Comparison of ENCODE assay signal across 10 mouse cellular contexts in the genomic region with DNA sequence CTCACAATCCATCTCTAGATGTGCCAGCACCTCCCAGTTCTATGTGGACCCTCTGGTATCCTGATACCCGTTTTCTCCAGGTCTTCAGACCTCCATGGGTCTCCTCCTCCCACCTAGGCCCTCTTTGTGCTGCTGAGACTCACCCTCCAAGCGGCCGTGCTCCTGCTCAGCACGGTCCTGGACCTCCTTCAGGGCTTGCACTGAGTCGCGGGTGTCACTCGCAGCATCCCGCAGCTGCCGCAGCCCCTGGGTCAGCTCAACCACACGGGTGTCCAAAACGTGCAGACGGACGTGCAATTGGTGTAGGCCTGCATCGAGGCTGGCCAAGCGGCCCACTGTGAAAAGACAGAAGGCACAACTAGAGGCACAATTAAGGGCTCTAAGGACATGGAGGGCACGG. TPM values are rescaled to one million over a fixed set of nuclear protein-coding genes. Genes with fewer than 3 reads are reported as not detected.
A peak's percentile ranks its signal among the peaks of the same experiment; 100 is the strongest.
DNase-seq lines count a peak whose midpoint lies in the region; ATAC-seq and TF ChIP-seq lines count a peak whose summit lies in the region.
"Had no signal": no experiment of that assay in that cellular context is flagged by ENCODE, and none has a peak within 500 bp of the region (broad histone marks: within the 10 kb centered on the region; RNA-seq: fewer than 3 reads in every experiment).

No protein-coding gene starts in this region.

- DNase-seq in kidney, postnatal 0 days (ENCODE audit: low spot score) = no peak
- no peak for DNase-seq in kidney, adult 11 months
- peak; percentile 34 for DNase-seq in embryonic facial prominence, embryonic 10.5 days (ENCODE audit: low spot score)
- DNase-seq in hindbrain, embryonic 11.5 days (ENCODE audit: low spot score) = no peak
- no peak for DNase-seq in layer of hippocampus, adult 9-10 months (ENCODE audit: low spot score)
- no peak for DNase-seq in adrenal gland, adult (ENCODE audit: inconsistent age in 2 of 2, low spot score in 1 of 2)
- no peak for DNase-seq in gastrocnemius, postnatal 10 days

- no peak for TF ChIP-seq CTCF in kidney, postnatal 0 days (IDR thresholded peaks at IDR 0.05; ENCODE audit: low read depth)

- no peaks in the 10 kb centered on the region for H3K9me3 ChIP-seq in kidney, postnatal 0 days (replicated peaks; ENCODE audit: low read length)
- no peaks in the 10 kb centered on the region for H3K9me3 ChIP-seq in embryonic facial prominence, embryonic 10.5 days
- no peaks in the 10 kb centered on the region for H3K9me3 ChIP-seq in hindbrain, embryonic 11.5 days (ENCODE audit: control insufficient read depth, low read length)
- H3K9me3 ChIP-seq in midbrain, embryonic 13.5 days = no peaks in the 10 kb centered on the region

- no peak overlapping the region for H3K9ac ChIP-seq in kidney, postnatal 0 days (ENCODE audit: low read depth, low read length)
- 0 out of 2 replicates have a peak overlapping the region, but pooled peaks have one; percentile 7 for H3K9ac ChIP-seq in hindbrain, embryonic 11.5 days (ENCODE audit: low read depth, low read length)
- H3K9ac ChIP-seq in midbrain, embryonic 13.5 days (replicated peaks) = no peak overlapping the region; the same call in 1 of the 2 replicates

- whole genome bisulfite sequencing in kidney, postnatal 0 days = 8% methylated on average over 16 of the region's 16 CpGs
- 8% methylated on average over 16 of the region's 16 CpGs for whole genome bisulfite sequencing in embryonic facial prominence, embryonic 10.5 days
- 9% methylated on average over 16 of the region's 16 CpGs for WGBS in hindbrain, embryonic 11.5 days
- 9% methylated on average over 16 of the region's 16 CpGs for WGBS in midbrain, embryonic 13.5 days

- ATAC-seq in kidney, postnatal 0 days (replicated peaks; ENCODE audit: low FRiP score, low read depth) = no peak
- no peak for ATAC-seq in hindbrain, embryonic 11.5 days (ENCODE audit: low FRiP score)
- no peak for ATAC-seq in midbrain, embryonic 13.5 days

- H3K4me1 ChIP-seq in kidney, postnatal 0 days (replicated peaks; ENCODE audit: insufficient read depth, low read length) = peaks cover 10% of the 10 kb centered on the region
- H3K4me1 ChIP-seq in embryonic facial prominence, embryonic 10.5 days = peaks cover 41% of the 10 kb centered on the region
- peaks cover 5% of the 10 kb centered on the region; the same call in 1 of the 2 replicates for H3K4me1 ChIP-seq in hindbrain, embryonic 11.5 days (replicated peaks; ENCODE audit: control insufficient read depth, insufficient read depth, low read length)
- H3K4me1 ChIP-seq in midbrain, embryonic 13.5 days (replicated peaks) = peaks cover 28% of the 10 kb centered on the region

- H3K4me2 ChIP-seq in kidney, postnatal 0 days (ENCODE audit: low read length) = peak overlapping the region; percentile 91
- peak overlapping the region; percentile 43; the same call in 1 of the 2 replicates for H3K4me2 ChIP-seq in hindbrain, embryonic 11.5 days (replicated peaks; ENCODE audit: low read depth, low read length)
- H3K4me2 ChIP-seq in midbrain, embryonic 13.5 days (replicated peaks) = peak overlapping the region; percentile 75

- no peaks in the 10 kb centered on the region for H3K36me3 ChIP-seq in kidney, postnatal 0 days (ENCODE audit: insufficient read depth, low read length)
- H3K36me3 ChIP-seq in embryonic facial prominence, embryonic 10.5 days (replicated peaks) = no peaks in the 10 kb centered on the region
- H3K36me3 ChIP-seq in hindbrain, embryonic 11.5 days (ENCODE audit: control insufficient read depth, insufficient read depth, low read length) = no peaks in the 10 kb centered on the region
- H3K36me3 ChIP-seq in midbrain, embryonic 13.5 days = no peaks in the 10 kb centered on the region

- no peaks in the 10 kb centered on the region for H3K27me3 ChIP-seq in kidney, postnatal 0 days (ENCODE audit: insufficient read depth, low read length)
- H3K27me3 ChIP-seq in embryonic facial prominence, embryonic 10.5 days (replicated peaks; ENCODE audit: low read depth, poor library complexity, severe bottlenecking) = peaks cover 45% of the 10 kb centered on the region
- H3K27me3 ChIP-seq in hindbrain, embryonic 11.5 days (ENCODE audit: control insufficient read depth, insufficient read depth, low read length) = no peaks in the 10 kb centered on the region; the same call in 1 of the 2 replicates
- peaks cover 12% of the 10 kb centered on the region; the same call in 1 of the 2 replicates for H3K27me3 ChIP-seq in midbrain, embryonic 13.5 days

- no peak overlapping the region; the same call in 1 of the 2 replicates for H3K27ac ChIP-seq in kidney, postnatal 0 days
- peak overlapping the region; percentile 96 for H3K27ac ChIP-seq in embryonic facial prominence, embryonic 10.5 days (replicated peaks)
- H3K27ac ChIP-seq in hindbrain, embryonic 11.5 days (ENCODE audit: low read depth, low read length) = peak overlapping the region; percentile 95
- peak overlapping the region; percentile 97 for H3K27ac ChIP-seq in midbrain, embryonic 13.5 days

- H3K4me3 ChIP-seq in kidney, postnatal 0 days (replicated peaks; ENCODE audit: low read depth, low read length) = peak overlapping the region; percentile 14; the same call in 1 of the 2 replicates
- H3K4me3 ChIP-seq in embryonic facial prominence, embryonic 10.5 days = peak overlapping the region; percentile 78
- peak overlapping the region; percentile 6; the same call in 1 of the 2 replicates for H3K4me3 ChIP-seq in hindbrain, embryonic 11.5 days (ENCODE audit: low read depth, low read length)
- peak overlapping the region; percentile 74 for H3K4me3 ChIP-seq in midbrain, embryonic 13.5 days (replicated peaks)

RNA-seq across cellular contexts. Expression of gene Clec11a, which starts 1.0 kb away (rescaled TPM):
- polyA plus RNA-seq in kidney, postnatal 0 days (2015; fragmentation: Nextera tagmentation; extraction: Ambion mirVana) = 5.1 and 6.0 TPM in 2 replicates
- 1.5 and 1.8 TPM in 2 replicates for polyA plus RNA-seq in embryonic facial prominence, embryonic 10.5 days (2016; fragmentation: Nextera tagmentation; extraction: Ambion mirVana)
- 2.7 TPM in 2 replicates for polyA plus RNA-seq in hindbrain, embryonic 11.5 days (2014; fragmentation: Nextera tagmentation; extraction: Ambion mirVana)
- polyA plus RNA-seq in midbrain, embryonic 13.5 days (2015; fragmentation: Nextera tagmentation; extraction: Ambion mirVana) = 3.7 and 4.0 TPM in 2 replicates
- total RNA-seq in gastrocnemius, postnatal 10 days (2021) = 1 to 10 TPM; 5.0 to 6.8 TPM

RNA-seq across cellular contexts. Expression of gene Shank1, which starts 4.4 kb away (rescaled TPM):
- 0.68 and 1.1 TPM in 2 replicates for polyA plus RNA-seq in kidney, postnatal 0 days (2015; fragmentation: Nextera tagmentation; extraction: Ambion mirVana)
- 0.80 and 0.97 TPM in 2 replicates for polyA plus RNA-seq in embryonic facial prominence, embryonic 10.5 days (2016; fragmentation: Nextera tagmentation; extraction: Ambion mirVana)
- 5.1 and 6.9 TPM in 2 replicates for polyA plus RNA-seq in hindbrain, embryonic 11.5 days (2014; fragmentation: Nextera tagmentation; extraction: Ambion mirVana)
- polyA plus RNA-seq in midbrain, embryonic 13.5 days (2015; fragmentation: Nextera tagmentation; extraction: Ambion mirVana) = 26.0 and 26.4 TPM in 2 replicates
- total RNA-seq in gastrocnemius, postnatal 10 days (2021) = 1 to 10 TPM; 2.0 to 2.7 TPM

RNA-seq across cellular contexts. Expression of gene Gm15517, which starts 44.4 kb away (rescaled TPM):
- polyA plus RNA-seq in kidney, postnatal 0 days (2015; fragmentation: Nextera tagmentation; extraction: Ambion mirVana) = not detected in 2 replicates
- polyA plus RNA-seq in embryonic facial prominence, embryonic 10.5 days (2016; fragmentation: Nextera tagmentation; extraction: Ambion mirVana) = not detected in 2 replicates
- not detected in 2 replicates for polyA plus RNA-seq in hindbrain, embryonic 11.5 days (2014; fragmentation: Nextera tagmentation; extraction: Ambion mirVana)
- not detected in 2 replicates for polyA plus RNA-seq in midbrain, embryonic 13.5 days (2015; fragmentation: Nextera tagmentation; extraction: Ambion mirVana)
- total RNA-seq in gastrocnemius, postnatal 10 days (2021) = not detected
- total RNA-seq: adrenal gland, adult 18-20 months had no signal
- polyA plus RNA-seq: large intestine, adult 2 months had no signal

RNA-seq across cellular contexts. Expression of gene Acp4, which starts 48.5 kb away (rescaled TPM):
- polyA plus RNA-seq in kidney, postnatal 0 days (2015; fragmentation: Nextera tagmentation; extraction: Ambion mirVana) = not detected in 2 replicates
- polyA plus RNA-seq in embryonic facial prominence, embryonic 10.5 days (2016; fragmentation: Nextera tagmentation; extraction: Ambion mirVana) = 0.16 TPM in 1 of 2 replicates, not detected in the other
- not detected in 2 replicates for polyA plus RNA-seq in hindbrain, embryonic 11.5 days (2014; fragmentation: Nextera tagmentation; extraction: Ambion mirVana)
- polyA plus RNA-seq in midbrain, embryonic 13.5 days (2015; fragmentation: Nextera tagmentation; extraction: Ambion mirVana) = 0.09 TPM in 1 of 2 replicates, not detected in the other
- not detected for total RNA-seq in gastrocnemius, postnatal 10 days (2021)
- total RNA-seq: adrenal gland, adult 18-20 months had no signal
- polyA plus RNA-seq: large intestine, adult 2 months had no signal

RNA-seq across cellular contexts. Expression of gene 2410002F23Rik, which starts 59.2 kb away (rescaled TPM):
- 125 and 133 TPM in 2 replicates for polyA plus RNA-seq in kidney, postnatal 0 days (2015; fragmentation: Nextera tagmentation; extraction: Ambion mirVana)
- polyA plus RNA-seq in embryonic facial prominence, embryonic 10.5 days (2016; fragmentation: Nextera tagmentation; extraction: Ambion mirVana) = 197 and 214 TPM in 2 replicates
- 97.1 and 113 TPM in 2 replicates for polyA plus RNA-seq in hindbrain, embryonic 11.5 days (2014; fragmentation: Nextera tagmentation; extraction: Ambion mirVana)
- 205 and 217 TPM in 2 replicates for polyA plus RNA-seq in midbrain, embryonic 13.5 days (2015; fragmentation: Nextera tagmentation; extraction: Ambion mirVana)
- total RNA-seq in gastrocnemius, postnatal 10 days (2021) = 10 to 100 TPM; 23.7 to 35.0 TPM

Comparison
In these comparisons a context has a peak if more than half of its experiments do, and no peak if none do; other contexts are left out.
1. H3K4me3 ChIP-seq: peak in every context shown above with its lines; median percentile 78 in embryonic facial prominence, embryonic 10.5 days; 74 in midbrain, embryonic 13.5 days; 14 in kidney, postnatal 0 days; 6 in hindbrain, embryonic 11.5 days.